Mouse (Mus musculus) embryonic facial prominence, embryonic 12.5 days (tissue): ENCODE measurements around the gene Amfr. TPM values are rescaled to one million over a fixed set of nuclear protein-coding genes. Genes with fewer than 3 reads are reported as not detected.
"Not testable (repeated sequence)": the region's sequence is repeated elsewhere in the genome, so short reads cannot be mapped to it uniquely, and the experiment has no call there.

ENCODE experiments used
- ATAC-seq: fragments of 200-750 bp; cut with Nextera tagmentation; 2 replicates; pipeline ENCODE4 v1.8.0; 2017; ENCODE audit not compliant: insufficient number of reproducible peaks, insufficient read depth, low FRiP score, low TSS enrichment
- H3K27ac ChIP-seq: fragments of 300-500 bp; sonication (generic); 2 replicates; pipeline ENCODE4 v1.5.1; 2016; ENCODE audit warnings: mild to moderate bottlenecking
- H3K27me3 ChIP-seq: fragments of 300-500 bp; sonication (generic); 2 replicates; pipeline ENCODE4 v1.6.1; 2016; ENCODE audit warnings: mild to moderate bottlenecking, moderate library complexity
- H3K36me3 ChIP-seq: fragments of 300-500 bp; sonication (generic); 2 replicates; pipeline ENCODE4 v1.6.1; 2016; ENCODE audit warnings: mild to moderate bottlenecking
- H3K4me1 ChIP-seq: fragments of 300-500 bp; sonication (generic); 2 replicates; pipeline ENCODE4 v1.6.1; 2016
- H3K4me2 ChIP-seq: fragments of 300-500 bp; sonication (generic); replicated peaks from 2 replicates; pipeline ENCODE4 v1.6.1; 2016; ENCODE audit warnings: mild to moderate bottlenecking, moderate library complexity
- H3K4me3 ChIP-seq: fragments of 300-500 bp; sonication (generic); 2 replicates; pipeline ENCODE4 v1.5.1; 2016; ENCODE audit warnings: mild to moderate bottlenecking
- H3K9ac ChIP-seq: fragments of 300-500 bp; sonication (generic); 2 replicates; pipeline ENCODE4 v1.6.1; 2016; ENCODE audit warnings: mild to moderate bottlenecking, moderate library complexity
- H3K9me3 ChIP-seq: fragments of 300-500 bp; sonication (generic); 2 replicates; pipeline ENCODE4 v1.6.1; 2016; ENCODE audit warnings: mild to moderate bottlenecking, moderate library complexity
- WGBS: fragments of 180-500 bp; shearing (Covaris S2); methylation state at CpG from one replicate; pipeline ENCODE4 v1.1.7; 2016; 5-methylcytosine and 5-hydroxymethylcytosine counted together
- polyA plus RNA-seq: library from polyadenylated mRNA; unstranded; fragments of >200 nt; fragmentation: Nextera tagmentation; extraction: Ambion mirVana; gene quantifications from 2 replicates; pipeline ENCODE4 v1.2.1, GENCODE M21; 2016

Amfr gene
- polyA plus RNA-seq, result 58.0 and 60.1 TPM in 2 replicates

DNA sequence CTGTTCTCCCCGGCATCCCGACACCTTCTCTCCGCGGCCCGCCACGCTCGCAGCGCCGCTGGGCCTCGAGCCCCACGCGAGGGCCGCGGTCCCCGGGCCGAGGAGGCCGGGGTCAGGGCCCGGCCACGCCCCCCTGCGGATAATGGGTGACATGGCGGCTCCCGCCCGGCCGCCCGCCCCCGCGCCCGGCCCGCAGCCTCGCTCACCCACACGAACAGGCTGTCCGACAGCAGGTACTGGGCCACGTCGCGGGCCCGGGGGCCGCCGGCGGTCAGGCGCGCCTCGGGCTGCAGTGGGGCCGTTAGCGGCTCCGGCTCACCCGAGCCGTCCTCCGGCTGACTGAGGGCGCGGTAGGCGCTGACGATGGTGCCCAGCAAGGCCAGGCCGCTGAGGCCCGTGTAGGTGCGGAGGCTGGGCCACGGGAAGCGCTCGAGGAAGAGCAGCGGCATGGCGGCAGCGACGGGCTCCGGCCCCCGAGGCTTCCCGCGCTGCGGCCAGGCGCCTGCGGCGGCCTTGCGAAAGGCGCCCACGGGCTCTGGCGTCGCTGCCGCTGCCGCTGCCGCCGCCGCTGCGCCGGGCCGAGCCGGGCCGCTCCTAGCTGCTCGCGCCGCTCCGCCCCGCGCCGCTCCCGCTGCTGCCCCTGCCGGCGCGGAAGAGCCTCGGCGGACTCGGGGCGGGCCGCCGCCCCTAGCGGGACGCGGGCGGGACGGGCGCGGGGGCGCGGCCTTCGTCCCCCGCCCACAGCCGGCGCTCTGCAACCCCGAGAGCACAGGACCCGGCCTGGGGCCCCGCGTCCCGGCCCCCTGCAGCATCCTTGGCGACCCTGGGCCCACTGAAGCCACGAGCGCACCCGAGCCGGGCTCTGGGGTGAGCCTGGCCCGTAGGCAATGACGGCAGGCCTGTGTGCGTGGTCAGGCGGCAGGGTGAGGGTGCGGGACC, at the start of gene Amfr:
Amfr (minus strand) TSS at position 830 of the 939 bp plus-strand sequence.
- H3K4me3 ChIP-seq, result peak within 1 kb of the TSS; percentile 65
- H3K9ac ChIP-seq, result peak within 1 kb of the TSS; percentile 89
- WGBS, result under 1% methylated on average over 121 of the region's 130 CpGs
- H3K4me2 ChIP-seq, result peak within 1 kb of the TSS; percentile 90
- H3K36me3 ChIP-seq, result no peaks in the 10 kb centered on the region
- no peaks in the 10 kb centered on the region for H3K27me3 ChIP-seq
- H3K27ac ChIP-seq, result peak within 1 kb of the TSS; percentile 90
- peak; percentile 89 for ATAC-seq
- H3K4me1 ChIP-seq, result peaks cover 27% of the 10 kb centered on the region
- H3K9me3 ChIP-seq, result no peaks in the 10 kb centered on the region

DNA sequence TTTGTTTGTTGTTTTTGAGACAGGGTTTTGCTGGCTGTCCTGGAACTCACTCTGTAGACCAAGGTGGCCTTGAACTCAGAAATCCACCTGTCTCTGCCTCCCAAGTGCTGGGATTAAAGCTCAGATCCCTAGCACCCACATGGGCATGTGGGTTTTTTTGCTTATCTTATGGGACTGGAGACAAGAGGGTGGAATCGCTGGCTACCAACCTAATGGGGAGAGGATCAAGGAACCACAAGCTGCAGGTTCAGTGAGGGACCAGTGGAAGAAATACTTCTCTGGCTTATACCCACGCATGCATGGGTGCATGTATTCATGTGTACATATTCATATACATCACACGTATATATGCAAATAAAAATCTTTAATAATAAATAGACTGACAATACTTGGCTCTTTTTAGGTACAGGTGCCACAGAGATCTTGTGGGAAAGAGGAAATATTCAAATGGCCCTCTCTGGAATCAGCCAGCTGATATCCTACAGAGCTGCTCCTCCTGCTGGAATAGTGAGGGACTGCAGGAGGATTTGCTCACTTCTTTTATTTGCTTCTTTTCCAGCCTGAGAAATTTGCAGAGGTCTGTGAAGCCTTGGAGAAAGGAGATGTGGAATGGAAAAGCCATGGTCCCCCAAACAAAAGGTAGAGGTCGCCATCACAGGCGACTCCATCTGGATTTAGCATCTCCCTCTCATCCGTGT, 44.7 kb upstream of the Amfr start:
- no peaks in the 10 kb centered on the region for H3K4me1 ChIP-seq
- H3K9me3 ChIP-seq, result no peaks in the 10 kb centered on the region
- no peak overlapping the region for H3K4me2 ChIP-seq
- no peaks in the 10 kb centered on the region for H3K27me3 ChIP-seq
- H3K27ac ChIP-seq, result no peak overlapping the region
- ATAC-seq, result no peak
- H3K9ac ChIP-seq, result no peak overlapping the region
- WGBS, result 61% methylated on average over 6 of the region's 6 CpGs
- no peak overlapping the region for H3K4me3 ChIP-seq
- H3K36me3 ChIP-seq, result peaks cover 18% of the 10 kb centered on the region; the same call in 1 of the 2 replicates

DNA sequence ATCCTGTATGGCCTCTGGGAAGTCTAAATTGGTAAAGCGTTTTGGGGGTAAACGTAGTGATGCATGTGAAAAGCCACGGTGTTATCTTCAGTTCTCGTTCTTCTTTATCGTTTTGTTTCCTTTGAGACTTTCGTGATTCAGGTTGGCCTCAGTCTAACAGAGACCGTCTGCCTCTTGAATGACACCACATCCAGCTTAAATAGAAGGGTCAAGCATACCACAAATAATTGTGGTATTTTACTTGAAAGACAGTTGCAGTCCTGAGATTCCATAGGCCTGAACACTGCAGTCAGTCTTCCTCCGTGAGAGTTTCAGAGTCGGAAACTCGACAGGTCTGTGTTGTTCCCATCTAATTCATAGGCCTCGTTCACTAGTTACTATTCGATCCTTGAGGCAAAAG, 40.1 kb upstream of the Amfr start:
- Histone ChIP-seq H3K9ac (no peak overlapping the region), H3K27me3 (no peaks in the 10 kb centered on the region), H3K4me1 (no peaks in the 10 kb centered on the region), H3K36me3 (peaks cover 3% of the 10 kb centered on the region; the same call in 1 of the 2 replicates), H3K9me3 (no peaks in the 10 kb centered on the region), H3K27ac (no peak overlapping the region), H3K4me2 (no peak overlapping the region), H3K4me3 (no peak overlapping the region)
- WGBS, result 83% methylated on average over 12 of the region's 12 CpGs
- no peak for ATAC-seq

DNA sequence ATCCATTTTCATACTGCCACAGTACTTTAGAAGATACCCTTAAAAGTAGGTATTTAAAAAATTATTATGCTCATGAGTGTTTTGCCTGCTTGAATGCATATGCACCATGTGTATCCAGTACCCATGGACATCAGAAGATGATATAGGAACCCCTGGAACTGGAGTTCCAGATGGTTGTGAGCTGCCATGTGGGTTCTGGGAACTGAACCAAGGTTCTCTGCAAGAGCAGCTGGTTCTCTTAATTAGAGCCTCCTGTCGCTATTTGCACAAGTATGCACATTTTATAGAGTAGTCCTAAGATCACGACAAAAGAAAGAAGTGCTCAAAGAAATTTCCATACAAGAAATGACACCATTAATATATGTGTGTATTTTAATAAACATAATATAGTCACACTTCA, 35.2 kb upstream of the Amfr start:
- Histone ChIP-seq H3K4me3 (no peak overlapping the region), H3K9ac (no peak overlapping the region), H3K9me3 (no peaks in the 10 kb centered on the region), H3K27me3 (no peaks in the 10 kb centered on the region), H3K36me3 (peaks cover 3% of the 10 kb centered on the region; the same call in 1 of the 2 replicates), H3K4me1 (no peaks in the 10 kb centered on the region), H3K27ac (no peak overlapping the region), H3K4me2 (no peak overlapping the region)
- 81% methylated on average over 2 of the region's 2 CpGs for WGBS
- no peak for ATAC-seq

DNA sequence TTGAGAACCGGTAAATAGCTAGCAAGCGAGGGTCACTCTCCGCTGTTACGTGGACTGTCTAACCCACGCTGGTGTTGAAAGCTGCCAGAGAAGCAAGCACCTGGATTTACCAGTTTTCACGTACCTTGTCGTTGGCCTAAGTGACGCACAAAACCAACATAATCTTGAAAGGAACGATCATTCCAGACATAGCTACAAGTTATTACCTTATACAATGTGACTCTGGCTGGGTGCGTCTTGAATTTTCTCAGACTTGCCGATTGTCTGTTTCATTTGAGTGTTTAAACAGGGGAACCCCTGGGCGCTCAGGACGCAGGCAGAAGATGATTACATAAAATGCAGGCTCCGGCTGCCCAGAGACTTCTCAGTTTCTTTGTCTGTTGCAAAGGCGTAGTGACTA, 25.2 kb upstream of the Amfr start:
- no peak overlapping the region for H3K27ac ChIP-seq
- no peaks in the 10 kb centered on the region for H3K27me3 ChIP-seq

DNA sequence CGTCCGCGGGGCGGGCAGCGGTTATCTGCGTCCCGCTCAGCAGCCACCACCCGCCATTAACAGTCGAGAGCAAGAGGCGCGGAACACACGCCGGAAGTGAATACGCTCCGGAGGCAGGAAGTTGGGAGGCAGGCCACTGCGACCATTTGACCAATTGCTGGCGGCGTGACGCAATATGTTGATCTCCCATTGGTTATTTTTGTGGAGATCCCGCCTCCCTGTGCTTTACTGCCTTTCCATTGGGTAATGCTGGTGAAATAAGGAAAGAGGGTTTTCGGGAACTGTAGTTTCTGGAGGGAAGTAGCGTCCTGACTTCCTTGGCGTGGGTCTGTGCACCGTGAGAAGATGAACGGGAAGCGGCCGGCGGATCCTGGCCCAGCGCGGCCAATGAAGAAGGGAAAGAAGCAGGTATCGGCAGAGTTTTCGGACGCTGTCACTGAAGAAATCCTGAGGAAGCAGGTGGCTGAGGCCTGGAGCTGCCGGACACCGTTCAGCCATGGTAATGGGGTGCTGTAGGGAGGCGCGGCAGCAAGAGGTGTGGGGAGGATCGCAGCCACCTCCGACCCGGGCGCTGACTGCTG, 24.4 kb upstream of the Amfr start, which contains the start of the genes Nudt21 and Ogfod1:
Nudt21 (minus strand) TSS at position 88 of the 581 bp plus-strand sequence.
Ogfod1 (plus strand) TSS at position 255 of the 581 bp plus-strand sequence.
- Histone ChIP-seq H3K4me2 (peak within 1 kb of the TSS; percentile 85), H3K9ac (peak within 1 kb of the TSS; percentile 61), H3K27ac (peak within 1 kb of the TSS; percentile 69), H3K4me3 (peak within 1 kb of the TSS; percentile 70), H3K4me1 (peaks cover 23% of the 10 kb centered on the region), H3K27me3 (no peaks in the 10 kb centered on the region), H3K9me3 (no peaks in the 10 kb centered on the region), H3K36me3 (no peaks in the 10 kb centered on the region)
- under 1% methylated on average over 41 of the region's 41 CpGs for WGBS
- peak; percentile 98 for ATAC-seq

More for the DNA sequence above, 25.2 kb upstream of the Amfr start:
- Histone ChIP-seq H3K4me1 (peaks cover 23% of the 10 kb centered on the region), H3K36me3 (no peaks in the 10 kb centered on the region), H3K4me2 (peak overlapping the region; percentile 79), H3K9me3 (no peaks in the 10 kb centered on the region), H3K4me3 (peak overlapping the region; percentile 70), H3K9ac (peak overlapping the region; percentile 61)
- no peak for ATAC-seq
- 9% methylated on average over 15 of the region's 15 CpGs for WGBS

DNA sequence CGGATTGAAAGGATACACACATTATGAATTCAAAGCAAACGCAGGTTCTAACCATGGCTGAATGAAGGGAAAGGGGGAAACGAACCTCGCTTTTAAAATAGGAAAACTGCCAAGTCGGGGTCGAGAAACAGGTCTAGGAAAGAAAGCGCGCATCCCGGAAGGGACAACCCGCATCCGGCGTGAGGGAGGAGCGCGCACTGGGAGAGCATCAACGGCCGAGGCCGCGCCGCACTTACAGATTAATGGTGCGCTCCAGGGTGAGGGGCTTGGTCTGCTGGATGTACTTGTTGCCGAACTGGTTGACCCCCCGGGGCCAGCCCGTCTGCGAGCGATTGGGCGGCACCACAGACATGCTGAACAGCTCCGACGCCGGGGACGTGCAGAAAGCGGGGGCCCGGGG, 23.9 kb upstream of the Amfr start:
- WGBS, result under 1% methylated on average over 25 of the region's 32 CpGs
- H3K4me2 ChIP-seq, result peak overlapping the region; percentile 85

DNA sequence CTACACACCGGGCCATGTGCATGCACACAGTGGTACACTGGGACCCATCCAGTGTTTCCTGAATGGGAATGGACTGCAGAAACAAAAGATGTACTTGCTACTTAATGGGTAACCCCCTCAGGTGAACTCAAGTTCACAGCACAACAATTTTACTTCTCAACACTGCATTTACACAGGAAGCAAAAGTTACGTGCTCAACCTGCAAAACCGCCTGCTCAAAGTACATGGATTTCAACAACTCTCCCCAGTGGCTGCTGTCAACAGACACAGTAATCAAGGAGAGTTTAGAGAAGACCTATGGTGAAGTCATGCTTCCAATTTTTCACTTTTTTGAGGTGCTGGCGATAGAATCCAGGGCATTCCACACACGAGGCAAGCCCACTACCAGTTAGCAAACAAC, 22.6 kb upstream of the Amfr start:
- Histone ChIP-seq H3K4me1 (peaks cover 23% of the 10 kb centered on the region), H3K27ac (no peak overlapping the region), H3K36me3 (peaks cover 5% of the 10 kb centered on the region), H3K4me3 (peak overlapping the region; percentile 18), H3K9me3 (no peaks in the 10 kb centered on the region), H3K4me2 (peak overlapping the region; percentile 85), H3K27me3 (no peaks in the 10 kb centered on the region), H3K9ac (peak overlapping the region; percentile 30; the same call in 1 of the 2 replicates)
- ATAC-seq, result no peak
- WGBS, result 60% methylated on average over 5 of the region's 5 CpGs

More for the DNA sequence above, 23.9 kb upstream of the Amfr start:
- not testable (repeated sequence) for H3K27me3 ChIP-seq, H3K9me3 ChIP-seq, H3K36me3 ChIP-seq
- H3K4me1 ChIP-seq, result peaks cover 23% of the 10 kb centered on the region
- ATAC-seq, result peak; percentile 91
- H3K9ac ChIP-seq, result peak overlapping the region; percentile 60
- H3K4me3 ChIP-seq, result peak overlapping the region; percentile 70
- peak overlapping the region; percentile 69 for H3K27ac ChIP-seq

DNA sequence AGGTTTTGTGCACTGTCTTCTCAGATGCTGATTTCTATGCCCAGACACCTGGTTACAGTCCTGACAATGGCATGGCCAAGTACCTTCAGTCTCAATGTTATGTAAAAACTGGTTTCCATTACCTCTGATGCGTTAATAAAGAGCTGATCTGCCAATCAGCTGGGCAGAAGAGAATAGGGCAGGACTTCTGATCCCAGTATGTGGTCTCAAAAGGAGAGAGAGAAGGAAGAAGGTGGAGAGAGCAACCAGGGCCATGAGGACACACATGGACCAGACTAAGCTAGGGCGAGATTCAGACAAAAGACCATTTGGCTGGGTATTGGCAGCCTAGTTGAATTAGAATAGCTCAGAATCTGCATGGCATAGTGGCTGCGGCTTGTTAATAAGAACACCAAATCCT, 21.0 kb upstream of the Amfr start:
- H3K36me3 ChIP-seq, result peaks cover 21% of the 10 kb centered on the region
- 77% methylated on average over 3 of the region's 3 CpGs for WGBS
- H3K9ac ChIP-seq, result no peak overlapping the region
- H3K27ac ChIP-seq, result no peak overlapping the region
- H3K9me3 ChIP-seq, result no peaks in the 10 kb centered on the region
- H3K4me3 ChIP-seq, result no peak overlapping the region
- no peaks in the 10 kb centered on the region for H3K27me3 ChIP-seq
- no peak for ATAC-seq
- peaks cover 23% of the 10 kb centered on the region for H3K4me1 ChIP-seq
- no peak overlapping the region for H3K4me2 ChIP-seq

DNA sequence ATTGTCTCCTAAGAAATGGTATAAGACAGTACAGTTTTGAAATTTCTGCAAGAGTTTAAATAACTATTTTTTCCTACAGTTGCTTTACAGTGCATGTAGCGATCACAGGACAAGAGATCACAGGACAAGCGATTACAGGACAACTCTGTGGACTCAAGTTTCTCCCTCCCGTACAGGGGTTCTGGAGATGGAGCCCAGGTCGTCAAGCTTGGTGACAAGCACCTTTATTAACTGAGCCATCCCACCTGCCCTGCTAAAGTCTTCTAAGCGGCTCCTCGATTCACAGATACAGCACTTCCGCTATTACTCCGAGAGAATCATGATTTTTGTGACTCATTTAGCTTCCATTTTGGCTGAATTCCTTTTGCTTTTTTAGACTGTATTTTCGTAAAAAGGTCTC, 17.1 kb upstream of the Amfr start:
- H3K27ac ChIP-seq, result no peak overlapping the region
- peaks cover 8% of the 10 kb centered on the region; the same call in 1 of the 2 replicates for H3K4me1 ChIP-seq
- H3K4me3 ChIP-seq, result no peak overlapping the region
- ATAC-seq, result no peak
- H3K9ac ChIP-seq, result no peak overlapping the region
- 93% methylated on average over 9 of the region's 9 CpGs for WGBS
- no peaks in the 10 kb centered on the region for H3K9me3 ChIP-seq
- H3K36me3 ChIP-seq, result peaks cover 54% of the 10 kb centered on the region
- H3K4me2 ChIP-seq, result no peak overlapping the region
- H3K27me3 ChIP-seq, result no peaks in the 10 kb centered on the region

DNA sequence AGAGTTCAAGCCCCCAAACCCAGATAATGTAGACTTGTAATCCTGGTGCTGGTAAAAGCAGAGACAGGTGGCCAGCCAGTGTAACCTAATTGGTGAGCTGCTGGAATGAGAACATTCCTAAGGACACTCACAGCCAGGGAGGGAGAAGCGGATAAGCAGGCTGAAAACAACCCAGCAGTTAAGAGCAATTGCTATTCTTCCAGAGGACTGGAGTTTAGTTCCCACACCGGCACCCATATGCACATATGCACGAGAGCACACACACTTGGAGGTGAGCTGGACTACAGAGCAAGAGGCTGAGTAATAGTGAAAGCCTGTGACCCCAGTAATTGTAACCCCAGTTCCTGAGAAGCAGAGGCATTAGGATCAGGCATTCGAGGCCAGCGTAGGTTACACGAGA, 11.3 kb upstream of the Amfr start:
- H3K4me2 ChIP-seq, result no peak overlapping the region

More for the DNA sequence above, 11.3 kb upstream of the Amfr start:
- no peak for ATAC-seq
- H3K27me3 ChIP-seq, result no peaks in the 10 kb centered on the region
- H3K4me3 ChIP-seq, result no peak overlapping the region
- peaks cover 75% of the 10 kb centered on the region for H3K36me3 ChIP-seq
- H3K4me1 ChIP-seq, result no peaks in the 10 kb centered on the region
- WGBS, result 93% methylated on average over 6 of the region's 6 CpGs
- no peak overlapping the region for H3K9ac ChIP-seq
- no peak overlapping the region for H3K27ac ChIP-seq
- H3K9me3 ChIP-seq, result no peaks in the 10 kb centered on the region
